Mouse (Mus musculus) thymus, postnatal 10 days (tissue): ENCODE results near the gene Map4k3.
"Not testable (repeated sequence)": the region's sequence is repeated elsewhere in the genome, so short reads cannot be mapped to it uniquely, and the experiment has no call there.

Experiments
- DNase-seq, 2 experiments: peaks; one replicate each; pipeline ENCODE4 v3.0.0; 2021; ENCODE audit warnings: low spot score in 2 of 2

The Map4k3 gene

GRCm38 (mm10) chr17:80632354-80632753 lies 95.9 kb downstream of the Map4k3 start:
- no peak for DNase-seq

- DNase-seq, result no peak
These were observed 97.3 kb downstream of the Map4k3 start for GRCm38 (mm10) chr17:80631028-80631427.

- DNase-seq, result no peak
These were observed 103.3 kb downstream of the Map4k3 start for GRCm38 (mm10) chr17:80624979-80625378.

DNA sequence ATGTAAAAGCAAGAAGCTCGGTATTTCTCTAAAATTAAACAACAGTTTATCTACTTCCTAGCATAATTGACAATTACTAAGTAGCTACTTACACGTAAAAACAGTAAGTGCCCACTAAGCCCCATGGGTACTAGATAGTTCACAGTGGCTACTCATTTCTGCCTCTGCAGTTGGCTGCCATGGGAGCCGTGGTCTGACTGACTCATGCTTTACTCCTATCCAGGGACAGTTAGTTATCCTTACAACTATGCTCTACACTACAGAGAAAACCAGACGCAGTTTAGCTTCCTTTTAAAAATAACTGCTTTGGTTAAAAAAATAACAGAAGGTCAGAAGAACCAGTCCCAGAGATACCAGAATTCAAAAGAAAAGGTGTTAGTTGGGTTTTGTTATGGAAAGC lies 106.6 kb downstream of the Map4k3 start:
- no peak for DNase-seq

- DNase-seq, result peak; percentile 22 to 66
These were observed 107.4 kb downstream of the Map4k3 start for GRCm38 (mm10) chr17:80620786-80621423.

DNA sequence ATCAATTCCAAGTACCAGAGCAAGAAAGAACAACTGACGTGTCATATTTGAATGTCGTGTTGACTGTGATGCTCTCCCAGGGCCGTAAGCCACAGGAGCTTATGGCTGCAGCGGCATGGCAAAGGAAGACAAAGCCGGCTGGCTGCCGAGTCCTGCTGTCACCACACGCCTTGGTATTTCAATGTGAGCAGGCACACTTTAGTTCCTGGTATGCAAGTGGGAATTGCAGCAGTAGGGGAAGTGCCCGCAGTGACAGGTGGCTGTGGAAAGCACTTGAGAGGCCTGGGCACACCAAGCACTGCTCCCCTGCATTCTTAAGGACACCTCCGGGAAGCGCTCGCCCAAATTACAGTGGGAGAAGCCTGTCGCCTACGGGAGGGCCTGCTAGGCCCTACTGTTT lies 108.7 kb downstream of the Map4k3 start:
- no peak for DNase-seq

DNA sequence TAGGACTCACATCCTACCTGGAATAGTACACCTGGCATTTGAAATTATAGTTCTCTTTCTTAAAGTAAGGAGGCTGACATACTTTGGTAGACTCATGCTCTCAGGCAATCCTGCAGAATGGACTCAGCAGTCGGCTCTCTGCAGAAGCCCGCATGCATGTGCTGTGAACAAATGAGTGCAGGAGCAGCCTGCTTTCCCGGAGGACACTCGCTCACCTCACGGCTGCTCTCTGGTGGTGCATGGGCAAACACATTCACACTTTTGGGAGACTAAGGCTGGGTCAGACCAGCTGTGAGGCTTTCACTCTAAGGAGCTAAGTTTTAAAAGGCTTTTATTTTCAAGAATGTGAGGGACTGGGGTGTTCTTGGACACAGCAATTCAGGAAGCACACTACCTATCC lies 109.4 kb downstream of the Map4k3 start:
- no peak for DNase-seq

GRCm38 (mm10) chr17:80603806-80604205 lies 124.5 kb downstream of the Map4k3 start:
- no peak for DNase-seq

DNA sequence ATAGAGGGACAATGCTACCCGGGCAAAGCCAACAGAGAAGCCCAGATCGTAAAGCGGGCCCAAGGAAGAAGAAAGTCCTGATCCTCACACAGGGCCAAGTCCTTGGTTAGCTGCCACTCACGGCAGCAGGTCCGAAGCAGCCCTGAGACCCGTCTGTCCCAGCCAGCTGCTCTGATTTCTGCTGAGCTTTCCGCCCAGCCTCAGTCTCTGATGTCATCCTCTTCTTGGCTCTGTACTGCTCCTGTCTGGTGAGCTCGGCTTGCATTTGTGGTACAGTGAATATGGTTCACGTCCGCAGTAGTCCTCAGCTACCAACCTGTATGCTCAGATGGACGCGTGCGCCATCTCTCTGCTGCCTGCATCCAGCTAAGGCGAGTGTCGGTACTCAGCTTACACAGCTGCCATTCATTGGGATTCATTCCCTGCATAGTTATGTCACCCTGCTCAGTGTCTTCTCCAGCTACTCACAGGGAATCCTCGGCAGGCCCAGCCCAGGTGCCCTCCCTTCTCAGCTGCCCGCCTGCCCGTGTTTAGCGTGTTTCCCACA lies 125.1 kb downstream of the Map4k3 start:
- DNase-seq, result no peak

- DNase-seq, result peak in 1 of 2 experiments; percentile 9
These were observed 126.9 kb downstream of the Map4k3 start for GRCm38 (mm10) chr17:80601371-80601770.

- no peak for DNase-seq
These were observed 145.2 kb downstream of the Map4k3 start for GRCm38 (mm10) chr17:80583051-80583450.

DNA sequence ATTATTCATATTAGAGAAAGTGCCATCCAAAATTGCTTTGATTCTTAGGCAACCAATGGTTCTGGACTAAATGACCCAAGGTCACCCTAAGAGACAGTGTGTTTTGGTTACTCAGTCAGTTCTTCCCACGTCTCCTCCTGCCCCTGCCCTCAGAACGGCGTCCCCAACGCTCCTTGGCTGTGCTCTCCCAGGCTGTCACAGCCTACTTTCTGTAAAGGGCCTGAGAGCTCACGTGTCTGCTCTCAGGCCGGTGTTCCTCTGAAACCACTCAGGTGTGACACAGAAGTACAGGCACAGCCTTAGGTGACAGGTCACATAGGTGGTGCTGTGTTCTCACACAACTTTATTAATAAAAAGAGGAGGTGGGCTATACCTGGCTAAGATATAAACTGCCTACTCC lies 148.4 kb downstream of the Map4k3 start:
- no peak for DNase-seq

DNA sequence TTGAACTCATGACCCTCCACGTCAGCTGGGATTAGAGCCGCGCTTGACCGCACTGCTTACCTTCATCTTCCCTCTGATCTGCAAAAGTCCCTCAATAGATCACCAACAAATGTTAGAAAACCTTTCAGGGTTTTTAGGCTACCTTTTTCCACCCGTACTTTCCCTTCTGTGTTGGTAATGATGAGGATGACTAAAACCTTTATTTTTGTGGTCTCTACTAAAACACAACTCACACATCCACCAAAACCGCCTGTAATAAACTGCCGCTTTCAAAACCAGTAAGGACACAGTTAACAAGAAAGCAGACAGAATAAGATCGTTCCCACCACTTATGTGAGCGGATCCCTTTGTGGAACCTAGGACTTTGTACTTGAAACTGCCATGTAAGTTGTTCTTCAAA lies 149.2 kb downstream of the Map4k3 start:
- DNase-seq, result no peak

DNA sequence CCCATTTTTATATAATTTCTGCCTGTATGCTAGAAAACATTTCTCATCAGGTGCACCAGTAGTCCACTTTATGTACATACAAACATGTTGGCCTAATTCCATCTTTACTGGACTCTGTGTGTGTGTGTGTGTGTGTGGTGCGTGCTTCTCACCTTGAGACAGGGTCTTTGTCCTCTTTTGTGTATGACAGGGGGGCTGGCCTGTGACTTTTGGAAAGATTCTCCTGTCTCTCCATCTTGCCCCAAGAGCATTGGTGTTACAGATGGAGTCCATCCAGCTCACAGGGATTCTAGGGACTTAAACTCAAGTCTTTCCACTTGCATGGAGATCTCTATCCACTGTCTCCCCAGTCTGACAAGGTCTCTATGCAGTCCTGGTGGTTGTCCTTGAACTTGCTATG lies 150.2 kb downstream of the Map4k3 start:
- DNase-seq, result no peak

- no peak for DNase-seq
These were observed 150.6 kb downstream of the Map4k3 start, which contains the start of gene Cdkl4 for GRCm38 (mm10) chr17:80577639-80578038. Cdkl4 (minus strand) TSS chr17:80577813.

- peak; percentile 25 to 50 for DNase-seq
These were observed 151.1 kb downstream of the Map4k3 start for GRCm38 (mm10) chr17:80577214-80577613.

- no peak for DNase-seq
These were observed 153.3 kb downstream of the Map4k3 start for GRCm38 (mm10) chr17:80575008-80575407.

DNA sequence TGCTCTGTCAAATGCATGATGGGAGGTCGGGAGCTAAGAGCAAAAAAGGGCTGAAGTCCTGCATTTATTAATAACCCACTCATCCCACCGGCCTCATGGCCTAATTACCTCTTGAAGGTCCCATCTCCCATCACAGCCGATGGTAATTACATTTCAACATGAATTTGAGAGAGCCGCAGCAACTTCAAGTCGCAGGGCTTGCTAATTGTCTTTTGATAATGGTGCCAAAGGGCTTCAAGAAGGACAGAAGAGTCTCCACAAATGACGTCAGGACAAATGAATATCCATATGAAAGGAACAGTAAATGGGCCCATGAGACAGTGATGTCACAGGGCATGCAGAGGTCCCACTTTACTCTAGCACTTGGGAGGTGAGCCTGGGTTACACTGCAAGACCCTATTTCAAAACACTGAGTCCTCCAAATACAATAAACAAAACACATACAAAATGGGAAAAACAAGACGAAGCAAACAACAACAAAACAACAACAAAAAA lies 153.8 kb downstream of the Map4k3 start:
- no peak for DNase-seq

GRCm38 (mm10) chr17:80572187-80572935 lies 155.9 kb downstream of the Map4k3 start:
- DNase-seq, result no peak

- DNase-seq, result no peak
These were observed 156.8 kb downstream of the Map4k3 start for GRCm38 (mm10) chr17:80571460-80571859.

- not testable (repeated sequence) for DNase-seq
These were observed 158.6 kb downstream of the Map4k3 start for GRCm38 (mm10) chr17:80569718-80570117.

- DNase-seq, result no peak
These were observed 159.3 kb downstream of the Map4k3 start for GRCm38 (mm10) chr17:80568842-80569601.
